Mouse (Mus musculus) heart, postnatal 36 days (tissue): ENCODE measurements around the gene Ankrd10. TPM values are rescaled to one million over a fixed set of nuclear protein-coding genes. Genes with fewer than 3 reads are reported as not detected.

Experiments
- DNase-seq, 2 experiments: peaks; one replicate each; pipeline ENCODE4 v3.0.0; 2021 to 2022
- intact Hi-C: fragments of 180-260 bp; cut with DNase I; formaldehyde crosslinking; loops from one replicate; pipeline ENCODE4 v1.15.1; 2025
- microRNA-seq, 2 experiments: library from miRNA; unstranded; fragments of <30 nt; microRNA quantifications; one replicate each; pipeline ENCODE4 v1.2.0; 2021; ENCODE audit warnings: borderline number of aligned reads in 2 of 2
- total RNA-seq, 2 experiments: library from RNA; stranded (reverse); gene quantifications; 2 replicates each; pipeline ENCODE4 v1.2.3; 2021

Gene Ankrd10
- total RNA-seq, 2 experiments from 2014 or later: 22.1 to 26.0 TPM

GRCm38 (mm10) chr8:11564721-11565120, 70.8 kb downstream of the Ankrd10 start:
- no peak for DNase-seq
- intact Hi-C loops: loop anchor here (5.0 kb wide), 1 partner anchor 38 kb away; no protein-coding TSS in a partner anchor

- no peak for DNase-seq
- intact Hi-C loops: no loop called here
Measured at GRCm38 (mm10) chr8:11564236-11564635, 71.3 kb downstream of the Ankrd10 start.

Small RNA genes within 50 kb of the gene (microRNA-seq; reads per million reads assigned to microRNA genes)
- gene Mir7238: 1.4 to 3.4 reads per million in 2 experiments

Other genes starting within 250 kb of the Ankrd10 start
- 10 to 100 TPM; 26.9 to 32.1 TPM for gene Rab20, start 157.0 kb downstream of the Ankrd10 start, total RNA-seq
- 10 to 100 TPM; 35.6 to 39.7 TPM for gene Naxd, start 138.3 kb downstream of the Ankrd10 start, total RNA-seq
- 10 to 100 TPM; 45.9 to 46.1 TPM for gene Cars2, start 85.0 kb downstream of the Ankrd10 start, total RNA-seq
- gene Ing1, start 80.2 kb downstream of the Ankrd10 start, total RNA-seq: 10 to 100 TPM; 24.1 to 25.8 TPM
- not detected for gene 1700016D06Rik, start 65.3 kb upstream of the Ankrd10 start, total RNA-seq
- 100 to 1,000 TPM; 125 to 130 TPM for gene Arhgef7, start 92.0 kb upstream of the Ankrd10 start, total RNA-seq
- gene Tex29, start 204.7 kb upstream of the Ankrd10 start, total RNA-seq: not detected